Mouse (Mus musculus) neural tube, embryonic 15.5 days (tissue): ENCODE results near the gene Prmt3. TPM values are rescaled to one million over a fixed set of nuclear protein-coding genes. Genes with fewer than 3 reads are reported as not detected.

Experiments
- ATAC-seq: fragments of 200-750 bp; cut with Nextera tagmentation; 2 replicates; pipeline ENCODE4 v1.8.0; 2017; ENCODE audit warnings: mild to moderate bottlenecking, moderate TSS enrichment, moderate library complexity; ENCODE audit not compliant: low FRiP score
- H3K27ac ChIP-seq: fragments of 300-500 bp; sonication (generic); replicated peaks from 2 replicates; pipeline ENCODE4 v1.5.1; 2015; ENCODE audit warnings: mild to moderate bottlenecking, inconsistent platforms
- H3K27me3 ChIP-seq: fragments of 300-500 bp; sonication (generic); replicated peaks from 2 replicates; pipeline ENCODE4 v1.6.1; 2015; ENCODE audit warnings: inconsistent platforms
- H3K36me3 ChIP-seq: fragments of 300-500 bp; sonication (generic); 2 replicates; pipeline ENCODE4 v1.6.1; 2015; ENCODE audit warnings: inconsistent platforms
- H3K4me1 ChIP-seq: fragments of 300-500 bp; sonication (generic); 2 replicates; pipeline ENCODE4 v1.6.1; 2015; ENCODE audit warnings: inconsistent platforms
- H3K4me2 ChIP-seq: fragments of 300-500 bp; sonication (generic); 2 replicates; pipeline ENCODE4 v1.6.1; 2015; ENCODE audit warnings: inconsistent platforms, mild to moderate bottlenecking, moderate library complexity
- H3K4me3 ChIP-seq: fragments of 300-500 bp; sonication (generic); replicated peaks from 2 replicates; pipeline ENCODE4 v1.5.1; 2015; ENCODE audit warnings: mild to moderate bottlenecking, inconsistent platforms
- H3K9ac ChIP-seq: fragments of 300-500 bp; sonication (generic); replicated peaks from 2 replicates; pipeline ENCODE4 v1.6.1; 2015; ENCODE audit warnings: mild to moderate bottlenecking, inconsistent platforms
- H3K9me3 ChIP-seq: fragments of 300-500 bp; sonication (generic); replicated peaks from 2 replicates; pipeline ENCODE4 v1.6.1; 2016; ENCODE audit warnings: inconsistent platforms
- WGBS: fragments of 180-500 bp; shearing (Covaris S2); methylation state at CpG from one replicate; pipeline ENCODE4 v1.1.7; 2015; ENCODE audit warnings: mixed read lengths; 5-methylcytosine and 5-hydroxymethylcytosine counted together
- polyA plus RNA-seq: library from polyadenylated mRNA; unstranded; fragments of >200 nt; fragmentation: Nextera tagmentation; extraction: Ambion mirVana; gene quantifications from 2 replicates; pipeline ENCODE4 v1.2.1, GENCODE M21; 2015

The Prmt3 gene
- polyA plus RNA-seq, 1 experiment from 2014 or later: 47.7 TPM

- no peaks in the 10 kb centered on the region for H3K27me3 ChIP-seq
- H3K9me3 ChIP-seq: no peaks in the 10 kb centered on the region
- H3K4me3 ChIP-seq: no peak overlapping the region
- H3K27ac ChIP-seq: no peak overlapping the region
- no peaks in the 10 kb centered on the region for H3K36me3 ChIP-seq
- 88% methylated on average over 6 of the region's 6 CpGs for WGBS
- no peak overlapping the region for H3K9ac ChIP-seq
- no peaks in the 10 kb centered on the region for H3K4me1 ChIP-seq
- no peak overlapping the region for H3K4me2 ChIP-seq
- no peak for ATAC-seq
Observed at GRCm38 (mm10) chr7:49895296-49895695, 117.2 kb downstream of the Prmt3 start.

- Histone ChIP-seq H3K4me3 (no peak overlapping the region), H3K36me3 (no peaks in the 10 kb centered on the region), H3K4me1 (peaks cover 5% of the 10 kb centered on the region), H3K9ac (no peak overlapping the region), H3K9me3 (no peaks in the 10 kb centered on the region), H3K27ac (peak overlapping the region; percentile 41; the same call in 1 of the 2 replicates), H3K27me3 (peaks cover 30% of the 10 kb centered on the region), H3K4me2 (no peak overlapping the region)
- 15% methylated on average over 9 of the region's 9 CpGs for WGBS
- ATAC-seq: peak; percentile 26; the same call in 1 of the 2 replicates
Observed at GRCm38 (mm10) chr7:49902003-49902552, 123.9 kb downstream of the Prmt3 start.

GRCm38 (mm10) chr7:49907191-49908171 lies 129.3 kb downstream of the Prmt3 start:
- Histone ChIP-seq H3K9me3 (no peaks in the 10 kb centered on the region), H3K4me1 (peaks cover 27% of the 10 kb centered on the region), H3K4me3 (peak overlapping the region; percentile 23), H3K4me2 (peak overlapping the region; percentile 57), H3K27me3 (peaks cover 66% of the 10 kb centered on the region), H3K27ac (peak overlapping the region; percentile 85), H3K36me3 (no peaks in the 10 kb centered on the region), H3K9ac (peak overlapping the region; percentile 26; the same call in 1 of the 2 replicates)
- WGBS: under 1% methylated on average over 28 of the region's 28 CpGs
- ATAC-seq: peak; percentile 46

Other genes starting within 250 kb of the Prmt3 start
- 1.4 and 1.6 TPM in 2 replicates for gene Dbx1, start 141.5 kb upstream of the Prmt3 start, polyA plus RNA-seq
- gene Htatip2, start 19.2 kb upstream of the Prmt3 start, polyA plus RNA-seq: 5.1 and 9.0 TPM in 2 replicates
- gene Slc6a5, start 131.8 kb downstream of the Prmt3 start, polyA plus RNA-seq: 14.9 and 19.7 TPM in 2 replicates
- gene Nell1, start 196.5 kb downstream of the Prmt3 start, polyA plus RNA-seq: 36.9 and 46.0 TPM in 2 replicates